Mouse (Mus musculus) cerebellum, adult (tissue): ENCODE data around the gene Rcc1l.
A peak's percentile ranks its signal among the peaks of the same experiment; 100 is the strongest.

Experiments used
- ATAC-seq: cut with Nextera tagmentation; 2 replicates; pipeline ENCODE4 v1.9.2; 2017; ENCODE audit warnings: mild to moderate bottlenecking, moderate library complexity, mixed read lengths; ENCODE audit not compliant: insufficient number of reproducible peaks, low FRiP score, low TSS enrichment

Rcc1l gene

GRCm38 (mm10) chr5:134176169-134176881, at the start of gene Rcc1l:
Rcc1l (minus strand) TSS chr5:134176774.
- ATAC-seq = peak; percentile 86

GRCm38 (mm10) chr5:134225110-134225901, 48.7 kb upstream of the Rcc1l start:
- ATAC-seq = no peak

- no peak for ATAC-seq
These were observed 45.2 kb upstream of the Rcc1l start for GRCm38 (mm10) chr5:134221708-134222150.

GRCm38 (mm10) chr5:134221278-134221677, 44.7 kb upstream of the Rcc1l start:
- no peak for ATAC-seq

- no peak for ATAC-seq
These were observed 41.3 kb upstream of the Rcc1l start for GRCm38 (mm10) chr5:134217900-134218299.

GRCm38 (mm10) chr5:134214021-134214806, 37.6 kb upstream of the Rcc1l start:
- no peak for ATAC-seq

GRCm38 (mm10) chr5:134209931-134210554, 33.5 kb upstream of the Rcc1l start:
- ATAC-seq = no peak

GRCm38 (mm10) chr5:134206721-134207120, 30.1 kb upstream of the Rcc1l start:
- ATAC-seq = no peak

- no peak for ATAC-seq
These were observed 17.1 kb upstream of the Rcc1l start for GRCm38 (mm10) chr5:134193664-134194063.

GRCm38 (mm10) chr5:134188571-134188970, 12.0 kb upstream of the Rcc1l start:
- no peak for ATAC-seq

- no peak for ATAC-seq
These were observed 10.6 kb upstream of the Rcc1l start for GRCm38 (mm10) chr5:134186961-134187731.

GRCm38 (mm10) chr5:134186059-134186458, 9.5 kb upstream of the Rcc1l start:
- no peak for ATAC-seq

GRCm38 (mm10) chr5:134183880-134184808, 7.6 kb upstream of the Rcc1l start, which contains the start of gene Gtf2ird2:
Gtf2ird2 (plus strand) TSS chr5:134184019.
- ATAC-seq = peak; percentile 97

- ATAC-seq = no peak
These were observed 6.6 kb upstream of the Rcc1l start for GRCm38 (mm10) chr5:134183162-134183561.

- no peak for ATAC-seq
These were observed 6.2 kb upstream of the Rcc1l start for GRCm38 (mm10) chr5:134182735-134183134.

GRCm38 (mm10) chr5:134182172-134182571, 5.6 kb upstream of the Rcc1l start:
- ATAC-seq = no peak

- no peak for ATAC-seq
These were observed 3.3 kb upstream of the Rcc1l start for GRCm38 (mm10) chr5:134179871-134180270.

- ATAC-seq = no peak
These were observed 2.0 kb upstream of the Rcc1l start for GRCm38 (mm10) chr5:134178536-134178935.
